Mouse (Mus musculus) G1E (cell line): Measurements from ENCODE around the gene Bloc1s5.

Source experiments
- CTCF ChIP-seq: IDR thresholded peaks from 2 replicates; pipeline ENCODE4 v1.5.1; 2012; ENCODE audit warnings: low read depth, low read length, inconsistent platforms, mixed read lengths
- GATA1 ChIP-seq: IDR thresholded peaks from 2 replicates; pipeline ENCODE4 v1.6.1; 2012; ENCODE audit warnings: borderline replicate concordance, low read length, inconsistent platforms, mixed read lengths
- GATA2 ChIP-seq: IDR thresholded peaks from 2 replicates; pipeline ENCODE4 v1.6.1; 2012; ENCODE audit warnings: low read depth, low read length, inconsistent platforms, borderline replicate concordance
- POLR2AphosphoS5 ChIP-seq: IDR thresholded peaks from 2 replicates; pipeline ENCODE4 v1.6.1; 2012; ENCODE audit warnings: low read depth, low read length, inconsistent platforms; ENCODE audit not compliant: insufficient replicate concordance
- TAL1 ChIP-seq: conservative IDR thresholded peaks from 2 replicates; pipeline ENCODE4 v1.6.1; 2012; ENCODE audit warnings: low read depth, low read length, inconsistent platforms, mixed read lengths

DNA sequence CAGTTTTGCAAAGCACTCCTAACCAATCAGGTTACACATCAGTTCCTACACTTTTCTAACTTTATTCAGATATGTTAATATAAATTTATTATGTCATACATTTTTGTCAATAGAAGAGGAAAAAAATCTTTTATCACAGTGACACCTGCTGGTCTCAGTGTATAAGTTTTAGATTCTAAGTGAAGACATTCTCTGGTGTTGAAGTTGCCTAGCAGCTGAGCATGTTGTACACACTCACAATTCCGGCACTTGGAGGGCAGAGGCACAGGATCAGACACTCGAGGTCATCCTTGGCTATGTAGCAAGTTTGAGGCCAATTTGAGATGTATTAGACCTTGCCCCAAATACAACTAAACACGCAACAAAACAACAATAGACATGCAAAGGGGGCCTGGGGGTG is 37.8 kb downstream of the Bloc1s5 start:
- TF ChIP-seq TAL1 (no peak), CTCF (no peak), GATA1 (no peak), POLR2AphosphoS5 (no peak), GATA2 (no peak)
